Mouse (Mus musculus) adrenal gland, postnatal 36 days (tissue): ENCODE data around the gene Hgfac. TPM values are rescaled to one million over a fixed set of nuclear protein-coding genes. Genes with fewer than 3 reads are reported as not detected.

Experiments
- microRNA-seq: library from miRNA; unstranded; fragments of <30 nt; microRNA quantifications from one replicate; pipeline ENCODE4 v1.2.0, GENCODE M21; 2021
- total RNA-seq, 2 experiments: library from RNA; stranded (reverse); gene quantifications; 2 replicates each; pipeline ENCODE4 v1.2.3; 2021

Gene Hgfac
- total RNA-seq, 2 experiments from 2014 or later = 0.96 to 1.2 TPM

Small RNA genes within 50 kb of the gene (microRNA-seq; reads per million reads assigned to microRNA genes)
- 7.7 reads per million, percentile 20 among the genes with 10 or more reads in this experiment for gene Mir3097

Other genes starting within 250 kb of the Hgfac start
- 1 to 10 TPM; 1.5 to 2.5 TPM for gene Msantd1, start 133.5 kb upstream of the Hgfac start, total RNA-seq
- 10 to 100 TPM; 13.3 to 28.6 TPM for gene Rgs12, start 92.1 kb upstream of the Hgfac start, total RNA-seq
- gene Dok7, start 15.3 kb downstream of the Hgfac start, total RNA-seq = 10 to 100 TPM; 10.6 to 20.9 TPM
- gene Lrpap1, start 64.3 kb downstream of the Hgfac start, total RNA-seq = 100 to 1,000 TPM; 110 to 120 TPM
- gene Adra2c, start 236.8 kb downstream of the Hgfac start, total RNA-seq = under 1 TPM; 0.30 to 0.53 TPM